Mouse (Mus musculus): Measurements from ENCODE around the gene Fcrla.

The Fcrla gene

DNA sequence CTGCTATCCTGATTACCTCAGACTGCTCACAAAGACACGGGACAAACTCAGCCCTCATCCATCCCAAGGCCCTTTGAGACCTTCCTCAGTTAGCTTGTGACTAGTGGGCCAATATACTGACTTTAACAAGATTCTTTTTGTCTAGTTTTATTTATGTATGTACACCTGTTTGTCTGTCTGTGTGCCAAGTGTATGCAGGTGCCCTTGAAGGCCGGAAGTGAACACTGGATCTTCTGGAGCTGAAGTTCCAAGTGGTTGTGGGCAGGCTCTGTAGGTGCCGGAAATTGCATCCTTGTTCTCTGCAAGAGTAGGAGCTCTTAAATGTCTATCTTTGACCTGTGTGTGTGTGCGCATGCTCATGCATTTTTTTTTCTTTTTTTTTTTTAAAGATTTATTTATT is 1.9 kb upstream of the Fcrla start:
- WGBS: 87% methylated on average over 4 of the region's 4 CpGs

DNA sequence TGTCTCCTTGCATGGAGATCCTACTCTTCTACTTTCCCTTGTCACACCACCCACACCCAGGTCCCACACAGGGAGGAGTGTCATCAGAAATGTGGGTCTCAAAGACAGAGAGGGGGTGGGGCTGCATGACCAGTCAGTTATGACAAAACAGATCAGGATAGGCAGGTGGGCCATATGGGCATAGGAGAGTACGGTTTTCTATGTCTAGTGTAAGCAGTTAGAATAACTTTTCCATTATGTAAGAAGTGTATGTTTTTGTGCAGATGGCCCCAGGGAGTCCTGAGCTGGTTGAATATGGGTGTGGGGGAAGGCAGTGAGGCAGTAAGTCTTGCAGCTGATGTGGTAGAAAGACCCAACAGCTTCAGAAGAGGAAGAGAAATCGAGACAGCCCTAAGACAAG is 1.1 kb upstream of the Fcrla start:
- WGBS: 65% methylated on average over 2 of the region's 2 CpGs

DNA sequence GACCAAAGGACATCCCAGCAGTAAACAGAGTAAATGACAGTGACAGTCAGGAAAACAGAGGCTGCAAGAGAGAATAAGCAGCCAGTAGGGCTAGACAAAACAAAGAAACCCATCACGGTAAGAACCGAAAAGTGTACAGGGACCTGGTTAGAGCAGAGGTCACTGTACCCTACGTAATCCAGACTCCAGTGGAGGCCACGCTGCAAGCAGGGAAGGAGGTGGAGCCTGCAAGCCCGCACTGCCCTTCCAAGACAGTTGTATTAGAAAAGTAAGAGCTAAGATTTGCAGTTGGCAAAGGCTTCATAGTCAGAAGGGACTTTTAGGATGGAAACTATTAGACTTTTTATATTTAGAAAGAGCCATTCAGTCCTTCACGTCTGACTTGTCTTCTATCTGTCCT is 442 bp downstream of the Fcrla start:
- WGBS: 80% methylated on average over 6 of the region's 6 CpGs

DNA sequence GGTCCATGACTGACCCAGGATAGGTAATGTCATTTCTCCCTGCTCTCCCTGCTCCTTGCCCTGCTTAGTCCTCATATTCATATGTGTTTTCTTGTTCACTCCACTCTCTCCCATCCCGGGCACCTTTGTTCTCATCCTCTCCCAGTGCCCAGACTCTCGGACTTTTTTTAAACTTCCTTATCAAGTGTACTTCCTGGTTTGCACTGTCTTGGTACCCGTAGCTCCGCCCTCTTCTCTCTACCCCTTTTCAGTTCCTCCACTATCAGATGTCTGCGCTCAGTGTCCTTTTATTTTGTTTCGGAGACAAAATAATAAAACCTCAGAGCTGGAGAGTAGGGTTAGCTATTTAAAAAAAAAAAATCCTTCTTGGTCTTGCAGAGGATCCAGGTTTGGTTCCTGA is 2.9 kb downstream of the Fcrla start:
- WGBS: 88% methylated on average over 6 of the region's 6 CpGs

DNA sequence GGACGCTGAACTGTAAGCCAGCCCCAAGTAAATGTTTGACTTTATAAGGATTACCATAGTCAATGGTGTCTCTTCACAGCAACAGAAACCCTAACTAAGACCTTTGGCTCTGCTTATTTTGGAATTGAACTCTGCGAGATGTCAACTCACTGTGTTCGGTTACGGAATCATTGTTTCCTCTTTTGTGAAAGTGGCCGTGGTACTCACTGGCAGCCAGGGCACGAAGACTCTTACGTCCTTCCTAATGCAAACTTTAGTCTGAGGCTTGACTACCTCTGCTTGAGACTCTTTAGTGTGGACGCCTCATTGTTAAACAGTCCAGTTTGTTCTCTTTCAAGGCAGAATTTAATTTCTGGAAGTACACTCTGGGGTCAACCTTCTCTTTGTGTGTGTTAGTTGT is 8.1 kb downstream of the Fcrla start:
- 93% methylated on average over 8 of the region's 8 CpGs for WGBS

DNA sequence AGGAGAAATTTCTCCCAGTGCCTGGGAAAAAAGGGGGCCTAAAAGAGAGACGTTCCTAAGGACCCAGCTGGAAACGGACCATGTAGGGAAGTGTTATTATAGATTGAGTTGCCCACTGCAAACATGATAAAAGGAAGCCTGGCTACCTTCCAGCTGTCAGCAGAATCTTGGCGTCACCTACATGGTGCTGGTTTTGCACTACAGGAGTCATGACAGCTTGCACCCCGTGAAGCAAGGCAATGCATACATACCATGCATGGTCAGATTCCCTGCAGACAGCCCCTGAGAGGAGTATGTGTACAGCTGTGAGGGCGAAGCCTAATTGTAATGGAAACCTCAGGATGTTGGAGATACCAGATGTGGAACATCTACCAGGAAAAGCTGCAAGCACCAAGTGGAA is 11.7 kb downstream of the Fcrla start:
- WGBS: 67% methylated on average over 5 of the region's 5 CpGs

DNA sequence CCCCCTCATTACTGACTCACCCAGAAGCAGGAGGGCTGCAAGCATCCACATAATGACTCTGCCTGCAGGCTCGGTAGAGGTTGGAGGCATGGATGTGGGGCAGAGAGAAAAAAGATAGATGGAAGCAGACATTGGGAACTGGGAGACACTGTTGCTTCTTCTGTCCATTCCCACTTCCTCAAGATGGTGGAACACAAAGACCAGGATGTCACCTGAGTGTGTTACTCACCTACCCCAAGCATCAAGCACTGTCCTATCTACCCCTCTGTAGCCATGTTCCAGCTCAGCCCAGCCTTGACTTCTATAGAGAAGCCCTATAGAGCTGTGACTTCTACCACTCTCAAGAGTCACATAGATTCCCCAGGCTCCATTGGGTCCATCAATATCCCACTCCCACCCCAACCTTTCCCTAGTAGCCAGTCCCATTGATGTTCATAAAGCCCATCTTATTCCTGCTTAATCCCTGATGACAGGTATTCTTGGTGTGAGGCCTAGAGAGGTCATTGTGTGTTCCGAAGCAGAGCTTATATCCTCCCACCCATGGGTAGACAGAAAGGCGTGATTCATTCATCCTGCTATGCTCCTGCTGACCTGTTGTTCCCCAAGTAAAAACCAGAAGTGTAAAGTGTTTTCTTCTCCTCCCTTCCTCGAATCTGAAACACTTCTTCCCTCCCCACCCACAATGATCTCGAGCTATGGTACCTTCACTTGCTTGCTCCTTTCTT is 14.3 kb downstream of the Fcrla start, which contains the start of gene Fcrlb:
Gene Fcrlb, minus strand, starts transcription at position 51 of the 725 bp plus-strand sequence.
- WGBS: 83% methylated on average over 5 of the region's 5 CpGs

DNA sequence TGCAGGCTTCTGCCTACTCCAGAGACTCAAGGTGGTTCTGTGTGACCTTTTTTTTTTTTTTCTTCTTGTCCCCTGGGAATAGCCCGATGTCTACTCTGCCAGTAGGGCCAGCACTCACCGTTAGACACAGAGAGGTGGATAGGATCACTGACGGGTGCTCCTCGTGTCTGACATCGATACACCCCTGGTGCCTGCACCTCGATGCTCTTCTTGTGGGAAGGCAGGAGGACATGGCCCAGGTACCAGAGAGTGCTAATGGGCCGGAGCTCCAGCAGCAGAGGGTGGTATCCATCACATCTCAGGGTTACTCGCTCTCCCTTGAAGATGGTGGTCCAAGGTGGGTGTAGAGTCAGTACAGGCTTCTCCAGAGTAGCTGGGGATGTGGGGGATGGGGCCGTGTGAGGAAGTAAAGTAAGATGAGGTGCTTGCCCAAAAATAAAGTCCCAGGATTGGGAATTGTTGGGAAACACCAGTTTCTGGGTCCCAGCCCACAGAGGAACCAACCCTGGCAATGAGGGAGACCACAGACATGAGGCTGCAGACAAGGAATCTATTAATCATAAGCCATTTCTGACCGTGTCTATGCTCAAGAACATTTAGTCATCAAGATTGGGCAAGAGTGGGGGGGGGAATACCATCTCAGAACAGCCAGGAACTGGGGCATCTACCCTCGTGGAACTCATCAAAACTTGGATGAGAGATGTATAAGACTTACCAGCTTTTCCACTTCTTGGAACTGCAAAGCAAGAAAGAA is 15.3 kb downstream of the Fcrla start:
- 89% methylated on average over 11 of the region's 11 CpGs for WGBS

DNA sequence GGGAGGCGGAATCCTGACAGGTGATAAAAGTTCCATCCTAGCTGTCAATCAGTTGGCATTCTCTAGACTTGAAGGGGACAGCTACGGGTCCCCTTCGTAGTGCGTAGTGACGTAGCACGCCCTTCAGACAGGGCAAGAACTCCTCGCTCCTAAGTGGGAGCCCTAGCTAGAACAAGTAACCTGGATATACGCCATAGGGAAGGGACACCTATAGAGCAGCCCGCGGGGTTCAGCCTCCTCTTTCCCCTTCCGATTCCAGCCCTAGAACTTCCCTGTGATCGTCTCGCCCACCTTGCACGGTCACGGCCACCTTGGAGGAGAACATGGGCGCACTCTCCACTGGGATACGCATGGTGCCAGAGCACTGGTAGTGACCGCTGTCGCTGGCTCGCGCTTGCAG is 19.0 kb downstream of the Fcrla start:
- 5% methylated on average over 21 of the region's 21 CpGs for WGBS

DNA sequence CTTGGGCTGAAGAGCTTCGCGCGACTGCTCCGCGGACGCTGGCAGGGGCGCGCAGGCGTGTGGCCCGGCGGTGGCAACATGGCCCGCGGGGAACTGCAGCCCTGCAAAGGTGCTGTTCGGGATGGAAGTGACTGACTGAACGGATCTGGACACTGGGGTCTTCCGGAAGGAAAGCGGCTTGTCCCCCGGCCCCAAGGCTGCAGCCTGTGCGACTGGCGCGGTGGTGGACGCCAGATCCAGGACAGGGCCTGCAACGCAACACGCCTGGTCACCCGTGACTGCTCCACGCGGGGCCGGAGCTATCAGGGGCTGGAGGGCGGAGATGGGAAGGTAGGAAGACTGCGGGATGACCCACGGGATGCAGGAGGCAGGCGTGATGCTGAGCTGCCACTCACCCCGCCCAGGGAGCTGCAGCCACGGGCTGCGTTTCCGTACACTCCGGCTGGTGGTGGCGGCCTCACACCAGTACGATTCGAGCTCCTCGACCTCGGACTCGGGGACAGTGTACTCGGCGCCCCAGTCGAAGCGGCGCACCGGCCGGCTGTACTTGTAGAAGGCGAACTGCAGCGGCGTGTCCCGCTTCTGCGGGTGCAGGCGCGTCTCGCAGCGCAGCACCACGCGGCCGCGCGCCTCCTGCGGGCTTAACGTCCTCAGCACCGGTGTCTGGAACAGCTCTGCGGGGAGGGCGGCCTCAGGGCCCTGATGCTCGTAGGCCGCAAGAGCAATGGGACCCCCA is 19.8 kb downstream of the Fcrla start:
- 2% methylated on average over 71 of the region's 71 CpGs for WGBS

DNA sequence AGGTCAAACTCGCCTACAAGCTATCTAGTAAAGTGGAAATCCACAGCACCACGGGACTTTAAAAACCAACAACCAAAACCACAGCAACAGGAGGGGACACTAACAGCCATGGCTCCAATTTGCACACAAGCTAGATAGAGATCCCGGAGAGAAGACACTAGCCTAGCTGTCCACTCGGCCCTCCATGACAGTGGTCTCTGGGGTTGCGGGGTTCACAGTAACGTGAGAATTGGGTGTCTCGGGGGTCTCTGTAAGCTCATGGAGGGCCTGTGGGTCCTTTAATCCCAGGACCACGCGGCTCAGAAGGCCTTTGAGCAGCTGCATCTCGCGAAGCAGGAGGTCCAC is 20.3 kb downstream of the Fcrla start:
- WGBS: 32% methylated on average over 11 of the region's 11 CpGs

DNA sequence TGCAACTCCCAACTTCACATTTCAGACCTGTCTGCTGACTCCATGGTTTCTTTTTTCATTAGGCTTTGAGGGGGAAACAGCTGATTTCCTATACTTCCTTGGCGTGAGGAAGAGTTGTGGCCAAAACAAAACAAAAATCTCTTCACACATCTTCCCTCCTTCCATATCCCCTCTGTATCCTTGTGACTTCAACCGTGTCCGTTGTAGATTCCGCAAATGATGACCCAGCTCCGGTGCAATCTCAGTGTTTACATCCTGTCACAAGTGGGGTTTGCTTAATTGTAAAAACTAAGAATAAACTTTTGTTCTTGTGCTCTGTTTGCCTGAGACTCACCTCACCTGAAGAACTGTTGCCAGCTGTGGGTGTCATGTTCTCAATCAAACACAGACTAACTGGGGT is 23.9 kb downstream of the Fcrla start:
- 69% methylated on average over 5 of the region's 5 CpGs for WGBS

DNA sequence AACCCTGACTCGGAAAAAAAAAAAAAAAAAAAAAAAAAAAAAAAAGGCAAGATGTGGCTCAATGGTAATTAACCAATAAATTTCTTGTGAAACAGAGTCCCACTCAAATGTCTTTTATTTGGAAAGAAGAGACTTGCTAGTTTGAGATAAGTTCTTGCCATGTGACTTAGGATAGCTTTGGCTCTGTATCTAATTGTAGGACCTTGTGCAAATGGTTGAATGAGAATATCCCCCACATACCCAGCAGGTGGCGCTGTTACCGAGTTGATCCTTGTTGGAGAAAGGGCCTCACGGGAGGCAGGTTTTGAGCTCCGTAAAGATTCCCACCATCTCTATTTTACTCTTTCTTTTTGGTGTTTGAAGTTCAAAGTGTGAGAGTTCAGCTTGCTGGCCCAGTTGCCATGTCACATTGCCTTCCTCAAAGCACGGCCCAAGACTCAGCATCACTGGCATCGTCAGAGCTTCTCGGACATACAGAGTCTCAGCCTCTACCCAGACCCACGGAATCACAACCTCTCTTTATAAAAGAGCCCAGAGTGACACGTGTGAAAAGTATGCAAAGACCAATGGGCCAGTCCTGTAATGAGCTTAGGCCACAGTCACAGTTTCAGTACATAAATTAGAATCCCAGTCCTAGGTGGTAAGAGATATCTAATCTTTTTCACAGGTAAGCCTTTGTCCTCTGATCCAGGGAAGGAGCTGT is 25.7 kb downstream of the Fcrla start:
- 30% methylated on average over 10 of the region's 10 CpGs for WGBS

DNA sequence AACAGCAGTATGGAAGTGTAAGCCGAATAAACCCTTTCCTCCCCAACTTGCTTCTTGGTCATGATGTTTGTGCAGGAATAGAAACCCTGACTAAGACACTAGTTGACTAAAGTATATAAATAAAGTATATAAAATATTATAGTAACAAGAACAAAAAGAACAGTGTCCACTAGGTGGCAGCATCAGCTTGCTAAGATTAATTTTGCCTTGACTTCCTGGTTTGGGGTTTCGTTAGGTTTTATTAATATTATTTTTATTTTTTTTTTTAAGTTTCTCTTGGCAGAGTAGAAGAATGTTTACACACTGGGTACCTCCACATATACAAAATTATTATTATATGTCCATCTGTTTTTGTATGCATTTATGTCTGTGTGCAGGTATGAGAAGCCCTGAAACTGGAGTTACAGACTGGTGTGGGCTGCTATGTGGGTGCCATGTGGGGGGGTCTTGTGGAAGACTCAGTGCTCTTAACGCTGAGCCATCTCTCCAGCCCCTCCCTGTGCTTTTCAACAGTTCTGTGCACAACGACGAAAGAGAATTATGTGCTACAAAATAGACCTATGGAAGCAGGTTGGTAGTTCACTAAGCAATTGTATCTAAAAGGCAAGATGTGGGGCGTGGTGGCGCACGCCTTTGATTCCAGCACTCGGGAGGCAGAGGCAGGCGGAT is 26.4 kb downstream of the Fcrla start:
- WGBS: 21% methylated on average over 10 of the region's 10 CpGs

DNA sequence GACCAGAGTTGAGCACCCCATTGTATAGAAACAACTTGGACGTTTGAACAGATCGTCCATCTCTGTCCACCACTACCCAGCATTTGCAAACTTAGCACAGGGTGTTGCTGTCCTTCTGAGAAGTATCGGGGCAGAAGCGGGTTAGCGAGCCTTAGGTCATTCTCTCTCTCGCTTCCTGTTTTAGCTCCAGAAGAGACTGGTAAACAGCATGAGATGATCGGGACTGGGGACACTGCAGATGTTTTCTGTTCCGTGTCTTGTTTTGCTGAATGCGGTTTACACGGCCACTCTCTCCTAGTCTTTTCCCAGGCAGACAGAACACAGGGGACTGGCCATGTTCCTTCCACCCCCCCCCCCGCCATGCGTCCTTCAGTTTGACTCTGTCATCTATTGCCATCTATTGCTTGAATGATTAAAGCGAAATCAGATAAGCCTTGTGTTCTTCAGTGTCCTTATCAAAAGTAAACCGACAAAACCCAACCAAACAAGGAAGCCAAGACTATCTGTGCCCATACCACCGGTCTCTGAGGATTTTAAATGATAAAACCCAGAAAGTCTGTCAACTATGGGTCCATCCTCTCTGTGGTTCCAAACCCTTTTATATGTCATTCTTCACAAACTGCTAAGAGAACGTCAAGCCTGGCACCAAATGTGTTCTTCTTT is 28.8 kb downstream of the Fcrla start:
- WGBS: 74% methylated on average over 16 of the region's 16 CpGs

DNA sequence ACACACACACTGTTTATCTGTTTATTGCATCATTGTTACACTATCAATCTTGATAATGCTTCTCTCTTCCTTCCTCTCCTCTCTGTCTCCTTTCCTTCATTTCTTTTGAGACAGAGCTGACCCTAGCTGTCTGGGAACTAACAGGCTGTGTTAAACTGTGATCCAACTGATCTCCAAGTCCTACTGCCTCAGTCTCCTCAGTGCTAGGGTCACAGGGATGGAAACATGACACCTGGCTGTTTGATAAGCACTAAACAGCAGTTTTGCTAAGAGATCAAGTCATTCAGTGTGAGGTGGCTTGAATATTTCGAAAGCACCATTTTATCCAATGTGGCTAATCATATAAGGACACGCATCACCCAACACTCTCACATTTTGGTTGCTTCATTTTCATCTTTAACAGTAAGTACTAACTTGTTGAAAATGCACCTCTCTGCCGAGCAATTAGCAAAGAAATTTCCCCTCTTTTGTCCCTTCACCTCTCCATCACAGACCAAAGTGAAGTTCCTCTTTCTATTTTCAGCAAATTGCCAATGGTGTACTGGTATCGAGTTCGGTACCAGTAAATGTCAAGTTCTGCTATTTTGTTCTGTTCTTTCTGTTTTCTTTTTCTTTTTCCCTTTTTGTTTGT is 30.6 kb downstream of the Fcrla start:
- 88% methylated on average over 5 of the region's 5 CpGs for WGBS

DNA sequence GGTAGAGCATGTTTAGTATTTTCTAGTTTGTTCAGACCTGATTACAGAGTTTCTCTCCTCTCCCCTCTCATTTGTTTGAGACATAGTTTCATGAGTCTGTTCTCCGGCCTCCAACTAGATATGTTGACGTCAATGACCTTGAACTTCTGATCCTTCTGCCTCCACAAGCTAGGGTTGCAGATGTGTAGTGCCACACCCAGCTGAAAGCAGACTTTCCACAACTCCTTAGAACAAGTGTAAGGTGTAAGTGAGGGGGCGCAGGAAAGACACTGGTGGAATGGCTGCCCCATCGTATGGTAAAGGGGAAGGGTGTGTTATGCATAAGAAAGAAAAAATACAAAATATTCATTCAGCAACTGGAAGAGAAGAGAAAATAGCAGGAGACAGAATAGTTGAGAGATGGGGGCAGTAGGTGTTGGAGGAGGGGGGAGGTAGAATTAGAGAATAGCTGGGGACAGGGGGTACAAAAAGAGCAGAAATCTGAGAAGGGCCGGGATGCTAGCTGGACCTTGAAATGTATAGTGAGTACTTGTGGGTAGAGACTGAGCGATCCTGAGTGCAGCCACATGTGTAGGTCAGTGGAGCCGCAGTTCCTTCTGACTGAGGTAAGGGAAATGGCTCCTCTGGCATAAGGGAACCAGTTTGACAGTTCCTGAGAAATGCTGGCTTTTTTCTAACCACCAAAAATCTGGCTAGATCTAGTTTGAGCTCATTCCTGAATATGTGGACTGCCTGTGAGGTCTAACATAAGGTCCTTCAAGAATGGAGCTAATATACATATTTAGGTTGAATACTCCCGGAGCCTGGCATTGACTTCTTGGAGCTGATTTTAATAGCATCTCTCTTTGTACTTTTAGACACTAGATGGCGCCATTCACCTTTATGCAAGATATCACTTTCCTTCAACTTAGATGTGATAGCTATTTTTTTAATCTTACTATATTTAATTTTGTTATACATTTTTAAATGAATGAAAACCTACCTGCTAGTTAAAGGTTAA is 32.5 kb downstream of the Fcrla start:
- 65% methylated on average over 9 of the region's 9 CpGs for WGBS

DNA sequence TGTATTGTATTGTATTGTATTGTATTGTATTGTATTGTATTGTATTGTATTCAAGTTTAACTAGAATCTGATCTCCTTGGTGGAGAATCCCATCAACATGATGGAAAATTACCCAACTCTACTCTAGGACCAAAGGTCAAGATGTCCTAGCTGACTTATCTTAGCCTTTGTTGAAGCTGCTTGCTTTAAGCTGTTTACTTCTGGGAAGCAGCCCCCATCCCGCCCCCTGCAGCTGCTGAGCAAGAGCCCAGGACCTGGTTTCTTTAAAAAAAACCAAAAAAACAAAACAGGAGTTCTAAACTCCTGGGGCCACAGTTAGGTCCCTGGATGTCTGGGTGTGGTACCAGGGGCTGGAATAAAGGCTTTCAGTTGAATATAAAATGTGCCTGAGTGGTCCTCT is 35.1 kb downstream of the Fcrla start:
- 84% methylated on average over 1 of the region's 1 CpGs for WGBS

DNA sequence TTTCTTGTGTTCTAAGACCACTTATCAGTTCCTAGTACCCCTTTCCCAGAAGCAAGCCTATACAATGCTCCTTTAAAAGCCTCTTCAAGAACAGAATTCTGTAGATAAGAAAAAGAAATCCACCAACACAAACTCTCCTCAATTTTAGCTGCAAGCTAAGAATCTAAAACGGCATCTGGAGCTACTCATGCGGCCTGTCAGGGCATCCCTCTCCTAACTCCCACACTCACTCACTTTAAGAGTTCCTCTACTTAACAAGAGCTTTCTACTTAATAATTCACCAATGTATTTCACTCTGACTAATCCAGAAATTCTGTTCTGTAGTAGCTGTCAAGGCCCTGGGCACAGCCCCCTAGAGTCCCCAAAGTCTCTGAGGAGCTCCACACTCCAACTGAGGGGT is 35.7 kb downstream of the Fcrla start:
- WGBS: 54% methylated on average over 2 of the region's 2 CpGs
